17 mouse cellular contexts compared by ENCODE assay signal in genomic region chr8:92132949-92133348, GRCm38 (mm10).
A peak's percentile ranks its signal among the peaks of the same experiment; 100 is the strongest.
DNase-seq lines count a peak whose midpoint lies in the region; ATAC-seq and TF ChIP-seq lines count a peak whose summit lies in the region.
"Had no signal": no experiment of that assay in that cellular context is flagged by ENCODE, and none has a peak within 500 bp of the region (broad histone marks: within the 10 kb centered on the region; RNA-seq: fewer than 3 reads in every experiment).

No protein-coding gene starts in this region.

- ATAC-seq in midbrain, postnatal 0 days (ENCODE audit: low FRiP score), result no peak
- ATAC-seq in hindbrain, embryonic 16.5 days, result no peak
- ATAC-seq: intestine, postnatal 0 days; liver, embryonic 12.5 days had no signal

- H3K4me1 ChIP-seq in midbrain, embryonic 10.5 days, result peaks cover 88% of the 10 kb centered on the region
- H3K4me1 ChIP-seq in midbrain, postnatal 0 days (ENCODE audit: insufficient read depth, low read length), result no peaks in the 10 kb centered on the region
- peaks cover 11% of the 10 kb centered on the region for H3K4me1 ChIP-seq in hindbrain, embryonic 16.5 days (ENCODE audit: control insufficient read depth, insufficient read depth, low read depth, low read length)

- peak overlapping the region; percentile 38 for H3K4me3 ChIP-seq in midbrain, embryonic 10.5 days
- H3K4me3 ChIP-seq in midbrain, postnatal 0 days (ENCODE audit: low read depth, low read length), result no peak overlapping the region
- no peak overlapping the region for H3K4me3 ChIP-seq in hindbrain, embryonic 16.5 days (ENCODE audit: low read length)
- H3K4me3 ChIP-seq: forebrain, embryonic 13.5 days; limb, embryonic 10.5 days; liver, embryonic 12.5 days; lung, embryonic 15.5 days; myocyte had no signal

- peaks cover 72% of the 10 kb centered on the region for H3K27me3 ChIP-seq in midbrain, embryonic 10.5 days (ENCODE audit: low read depth, poor library complexity, severe bottlenecking)
- H3K27me3 ChIP-seq in midbrain, postnatal 0 days (ENCODE audit: insufficient read depth, low read length), result peaks cover 4% of the 10 kb centered on the region; the same call in 1 of the 2 replicates
- peaks cover 2% of the 10 kb centered on the region; the same call in 1 of the 2 replicates for H3K27me3 ChIP-seq in hindbrain, embryonic 16.5 days (replicated peaks; ENCODE audit: control insufficient read depth, insufficient read depth, low read length)

- H3K9me3 ChIP-seq in midbrain, embryonic 10.5 days (replicated peaks), result no peaks in the 10 kb centered on the region
- H3K9me3 ChIP-seq in midbrain, postnatal 0 days (ENCODE audit: low read length), result no peaks in the 10 kb centered on the region
- no peaks in the 10 kb centered on the region for H3K9me3 ChIP-seq in hindbrain, embryonic 16.5 days (ENCODE audit: control insufficient read depth, low read length)
- H3K9me3 ChIP-seq: forebrain, embryonic 13.5 days; limb, embryonic 10.5 days; liver, embryonic 12.5 days; lung, embryonic 15.5 days had no signal

- no peak for TF ChIP-seq CTCF in midbrain, postnatal 0 days (IDR thresholded peaks at IDR 0.05)

- H3K4me2 ChIP-seq in midbrain, postnatal 0 days (ENCODE audit: low read depth, low read length, poor library complexity, severe bottlenecking), result no peak overlapping the region
- no peak overlapping the region for H3K4me2 ChIP-seq in hindbrain, embryonic 16.5 days (ENCODE audit: low read length)
- H3K4me2 ChIP-seq: liver, embryonic 12.5 days; lung, embryonic 15.5 days had no signal

- H3K9ac ChIP-seq in midbrain, postnatal 0 days (replicated peaks; ENCODE audit: low read length, poor library complexity, severe bottlenecking), result no peak overlapping the region
- no peak overlapping the region for H3K9ac ChIP-seq in hindbrain, embryonic 16.5 days (ENCODE audit: low read depth, low read length)
- H3K9ac ChIP-seq: forebrain, embryonic 13.5 days; liver, embryonic 12.5 days; lung, embryonic 15.5 days had no signal

- WGBS in midbrain, embryonic 10.5 days, result 10% methylated on average over 4 of the region's 4 CpGs
- 39% methylated on average over 4 of the region's 4 CpGs for WGBS in midbrain, postnatal 0 days
- 18% methylated on average over 4 of the region's 4 CpGs for WGBS in hindbrain, embryonic 16.5 days

- peak overlapping the region; percentile 90 for H3K27ac ChIP-seq in midbrain, embryonic 10.5 days (replicated peaks)
- no peak overlapping the region for H3K27ac ChIP-seq in midbrain, postnatal 0 days (ENCODE audit: low read depth, low read length)
- peak overlapping the region; percentile 70; the same call in 1 of the 2 replicates for H3K27ac ChIP-seq in hindbrain, embryonic 16.5 days (ENCODE audit: low read depth, low read length)
- H3K27ac ChIP-seq: liver, embryonic 12.5 days; lung, embryonic 15.5 days had no signal

- H3K36me3 ChIP-seq in midbrain, embryonic 10.5 days, result no peaks in the 10 kb centered on the region
- H3K36me3 ChIP-seq in midbrain, postnatal 0 days (ENCODE audit: insufficient read depth, low read length), result no peaks in the 10 kb centered on the region
- no peaks in the 10 kb centered on the region for H3K36me3 ChIP-seq in hindbrain, embryonic 16.5 days (ENCODE audit: control insufficient read depth, insufficient read depth, low read length)
- H3K36me3 ChIP-seq: limb, embryonic 10.5 days; liver, embryonic 12.5 days; lung, embryonic 15.5 days had no signal

- no peak for DNase-seq in midbrain, embryonic 10.5 days (ENCODE audit: low spot score)
- DNase-seq in midbrain, postnatal 0 days (ENCODE audit: low spot score), result no peak
- DNase-seq in ZHBTc4 (ENCODE audit: low read depth, low spot score), result peak; percentile 40
- DNase-seq in retina, embryonic 14.5 days (ENCODE audit: low spot score), result peak; percentile 32
- DNase-seq in adipocyte (ENCODE audit: low spot score), result no peak
- DNase-seq in urinary bladder, adult 2 months (ENCODE audit: low spot score), result no peak
- DNase-seq: cerebellum, postnatal 36 days; kidney, postnatal 25 days; layer of hippocampus, postnatal 36 days; right cerebral cortex, postnatal 4 days had no signal

Comparison
In these comparisons a context has a peak if more than half of its experiments do, and no peak if none do; other contexts are left out.
1. DNase-seq: peak in ZHBTc4 (single experiment) and retina, embryonic 14.5 days (single experiment); none in midbrain, embryonic 10.5 days (single experiment), midbrain, postnatal 0 days (single experiment), adipocyte (single experiment) and urinary bladder, adult 2 months (single experiment).